Mouse (Mus musculus): ENCODE measurements around the gene Shtn1.
A peak's percentile ranks its signal among the peaks of the same experiment; 100 is the strongest.

Shtn1 gene

GRCm38 (mm10) chr19:59075472-59076101 is at the start of gene Shtn1:
TSS of gene Shtn1 (minus strand) at chr19:59076100.
- peak; percentile 86 for DNase-seq (ENCODE audit: low spot score)

GRCm38 (mm10) chr19:59114152-59114551 is 38.3 kb upstream of the Shtn1 start:
- DNase-seq (ENCODE audit: low spot score) = peak; percentile 21

- DNase-seq (ENCODE audit: low spot score) = no peak
These were observed 34.0 kb upstream of the Shtn1 start for GRCm38 (mm10) chr19:59109937-59110336.

GRCm38 (mm10) chr19:59098315-59098714 is 22.4 kb upstream of the Shtn1 start:
- DNase-seq (ENCODE audit: low spot score) = no peak

- no peak for DNase-seq (ENCODE audit: low spot score)
These were observed 16.4 kb upstream of the Shtn1 start for GRCm38 (mm10) chr19:59092295-59092694.

GRCm38 (mm10) chr19:59090337-59090736 is 14.4 kb upstream of the Shtn1 start:
- no peak for DNase-seq (ENCODE audit: low spot score)

GRCm38 (mm10) chr19:59084296-59084695 is 8.4 kb upstream of the Shtn1 start:
- no peak for DNase-seq (ENCODE audit: low spot score)

GRCm38 (mm10) chr19:59076131-59076530 is 231 bp upstream of the Shtn1 start:
- DNase-seq (ENCODE audit: low spot score) = peak; percentile 76

- peak; percentile 66 for DNase-seq (ENCODE audit: low spot score)
These were observed 944 bp downstream of the Shtn1 start for GRCm38 (mm10) chr19:59074841-59075471.

- no peak for DNase-seq (ENCODE audit: low spot score)
These were observed 1.5 kb downstream of the Shtn1 start for GRCm38 (mm10) chr19:59074381-59074780.

- DNase-seq (ENCODE audit: low spot score) = no peak
These were observed 2.9 kb downstream of the Shtn1 start for GRCm38 (mm10) chr19:59073006-59073405.

- no peak for DNase-seq (ENCODE audit: low spot score)
These were observed 3.9 kb downstream of the Shtn1 start for GRCm38 (mm10) chr19:59071979-59072378.

- DNase-seq (ENCODE audit: low spot score) = no peak
These were observed 4.5 kb downstream of the Shtn1 start for GRCm38 (mm10) chr19:59071396-59071795.

GRCm38 (mm10) chr19:59067652-59068051 is 8.2 kb downstream of the Shtn1 start:
- DNase-seq (ENCODE audit: low spot score) = no peak

GRCm38 (mm10) chr19:59066670-59067069 is 9.2 kb downstream of the Shtn1 start:
- DNase-seq (ENCODE audit: low spot score) = no peak

GRCm38 (mm10) chr19:59066115-59066514 is 9.8 kb downstream of the Shtn1 start:
- no peak for DNase-seq (ENCODE audit: low spot score)

- DNase-seq (ENCODE audit: low spot score) = no peak
These were observed 11.3 kb downstream of the Shtn1 start for GRCm38 (mm10) chr19:59064616-59065015.

- DNase-seq (ENCODE audit: low spot score) = no peak
These were observed 12.3 kb downstream of the Shtn1 start for GRCm38 (mm10) chr19:59063568-59063967.

GRCm38 (mm10) chr19:59058105-59058504 is 17.8 kb downstream of the Shtn1 start:
- no peak for DNase-seq (ENCODE audit: low spot score)

GRCm38 (mm10) chr19:59057366-59057765 is 18.5 kb downstream of the Shtn1 start:
- DNase-seq (ENCODE audit: low spot score) = no peak

GRCm38 (mm10) chr19:59054632-59054951 is 21.3 kb downstream of the Shtn1 start:
- DNase-seq (ENCODE audit: low spot score) = no peak

GRCm38 (mm10) chr19:59053931-59054631 is 21.8 kb downstream of the Shtn1 start:
- no peak for DNase-seq (ENCODE audit: low spot score)

- no peak for DNase-seq (ENCODE audit: low spot score)
These were observed 23.0 kb downstream of the Shtn1 start for GRCm38 (mm10) chr19:59052783-59053490.

Data from MN1 (cell line).